Mouse (Mus musculus) MEL (cell line): ENCODE data around the gene Ccdc40. TPM values are rescaled to one million over a fixed set of nuclear protein-coding genes. Genes with fewer than 3 reads are reported as not detected.

Experiments used
- DNase-seq: peaks from one replicate; pipeline ENCODE4 v3.0.0; 2011; ENCODE audit warnings: low read depth, low spot score
- H3K27ac ChIP-seq: 2 replicates; pipeline ENCODE4 v1.5.1; 2012; ENCODE audit warnings: low read depth, mild to moderate bottlenecking, control low read depth, low read length, moderate library complexity; ENCODE audit not compliant: control insufficient read depth
- H3K27me3 ChIP-seq, 2 experiments: fragments of 150-350 bp in 1 of 2; sonication (generic) in 1 of 2; 2 replicates each; pipeline ENCODE4 v1.6.1; 2012; ENCODE audit warnings: low read length in 2 of 2, mild to moderate bottlenecking in 2 of 2, improper control_type of control experiment in 1 of 2, moderate library complexity in 1 of 2; ENCODE audit not compliant: insufficient read depth in 2 of 2, control insufficient read depth in 1 of 2
- H3K36me3 ChIP-seq, 2 experiments: 2 replicates each; pipeline ENCODE4 v1.6.1; 2012 to 2014; ENCODE audit warnings: low read length in 2 of 2, improper control_type of control experiment in 1 of 2, inconsistent platforms in 1 of 2, mild to moderate bottlenecking in 1 of 2; ENCODE audit not compliant: insufficient read depth in 2 of 2, control insufficient read depth in 1 of 2
- H3K4me1 ChIP-seq, 2 experiments: fragments of 150-350 bp in 1 of 2; sonication (generic) in 1 of 2; 2 replicates each; pipeline ENCODE4 v1.6.1; 2012; ENCODE audit warnings: low read length in 2 of 2, improper control_type of control experiment in 1 of 2, mild to moderate bottlenecking in 1 of 2; ENCODE audit not compliant: insufficient read depth in 2 of 2, control insufficient read depth in 1 of 2
- H3K4me3 ChIP-seq, 2 experiments: fragments of 150-350 bp in 1 of 2; sonication (generic) in 1 of 2; 2 replicates each; pipeline ENCODE4 v1.5.1; 2012; ENCODE audit warnings: low read depth in 2 of 2, low read length in 2 of 2, mild to moderate bottlenecking in 2 of 2, moderate library complexity in 2 of 2, control low read depth in 1 of 2, improper control_type of control experiment in 1 of 2; ENCODE audit not compliant: control insufficient read depth in 1 of 2, insufficient read depth in 1 of 2
- H3K79me2 ChIP-seq: 2 replicates; pipeline ENCODE4 v1.6.1; 2012; ENCODE audit warnings: mild to moderate bottlenecking, low read length, moderate library complexity; ENCODE audit not compliant: control insufficient read depth, poor library complexity, insufficient read depth
- H3K9ac ChIP-seq: 2 replicates; pipeline ENCODE4 v1.6.1; 2012; ENCODE audit warnings: low read depth, mild to moderate bottlenecking, control low read depth, low read length, moderate library complexity; ENCODE audit not compliant: control insufficient read depth, poor library complexity, severe bottlenecking
- H3K9me3 ChIP-seq: fragments of 150-350 bp; sonication (generic); replicated peaks from 2 replicates; pipeline ENCODE4 v1.6.1; 2012; ENCODE audit warnings: mild to moderate bottlenecking, low read length, improper control_type of control experiment, moderate library complexity; ENCODE audit not compliant: insufficient read depth
- ELF1 ChIP-seq: IDR thresholded peaks from 2 replicates; pipeline ENCODE4 v1.6.1; 2014; ENCODE audit warnings: low read depth, mild to moderate bottlenecking, inconsistent platforms, low read length, improper control_type of control experiment, moderate library complexity
- EP300 ChIP-seq, 2 experiments: IDR thresholded peaks; 2 replicates each; pipeline ENCODE4 v1.6.1; 2011; ENCODE audit warnings: improper control_type of control experiment in 2 of 2, low read length in 2 of 2, low read depth in 1 of 2, mild to moderate bottlenecking in 1 of 2
- ETS1 ChIP-seq: IDR thresholded peaks from 2 replicates; pipeline ENCODE4 v1.6.1; 2012; ENCODE audit warnings: low read depth, mild to moderate bottlenecking, inconsistent platforms, low read length, improper control_type of control experiment, moderate library complexity
- GATA1 ChIP-seq: IDR thresholded peaks from 2 replicates; pipeline ENCODE4 v1.6.1; 2011; ENCODE audit warnings: low read depth, low read length, improper control_type of control experiment
- HCFC1 ChIP-seq: IDR thresholded peaks from 2 replicates; pipeline ENCODE4 v1.6.1; 2012; ENCODE audit warnings: low read depth, mild to moderate bottlenecking, inconsistent platforms, low read length, improper control_type of control experiment, moderate library complexity
- JUND ChIP-seq: IDR thresholded peaks from 2 replicates; pipeline ENCODE4 v1.6.1; 2011; ENCODE audit warnings: low read depth, mild to moderate bottlenecking, improper control_type of control experiment, low read length
- MAFK ChIP-seq: IDR thresholded peaks from 2 replicates; pipeline ENCODE4 v1.6.1; 2011; ENCODE audit warnings: low read depth, mild to moderate bottlenecking, low read length, improper control_type of control experiment, borderline replicate concordance
- MAZ ChIP-seq: IDR thresholded peaks from 2 replicates; pipeline ENCODE4 v1.6.1; 2012; ENCODE audit warnings: low read depth, mild to moderate bottlenecking, inconsistent platforms, low read length, improper control_type of control experiment
- MEF2A ChIP-seq: IDR thresholded peaks from 2 replicates; pipeline ENCODE4 v1.6.1; 2014; ENCODE audit warnings: low read depth, mild to moderate bottlenecking, inconsistent platforms, low read length, improper control_type of control experiment; ENCODE audit not compliant: poor library complexity, insufficient replicate concordance, severe bottlenecking; ENCODE audit errors: extremely low read depth
- MXI1 ChIP-seq: IDR thresholded peaks from 2 replicates; pipeline ENCODE4 v1.6.1; 2011; ENCODE audit warnings: mild to moderate bottlenecking, low read depth, low read length, improper control_type of control experiment
- MYC ChIP-seq: IDR thresholded peaks from 2 replicates; pipeline ENCODE4 v1.6.1; 2011; ENCODE audit warnings: low read depth, mild to moderate bottlenecking, low read length, improper control_type of control experiment, moderate library complexity
- POLR2AphosphoS5 ChIP-seq: IDR thresholded peaks from 2 replicates; pipeline ENCODE4 v1.6.1; 2012; ENCODE audit warnings: low read depth, borderline replicate concordance, mild to moderate bottlenecking, inconsistent platforms, low read length, moderate library complexity, mixed read lengths
- RCOR1 ChIP-seq: IDR thresholded peaks from 2 replicates; pipeline ENCODE4 v1.6.1; 2012; ENCODE audit warnings: low read depth, mild to moderate bottlenecking, inconsistent platforms, low read length, improper control_type of control experiment
- SMC3 ChIP-seq: IDR thresholded peaks from 2 replicates; pipeline ENCODE4 v1.6.1; 2011; ENCODE audit warnings: low read depth, low read length, improper control_type of control experiment
- TBP ChIP-seq: IDR thresholded peaks from 2 replicates; pipeline ENCODE4 v1.8.0; 2011; ENCODE audit warnings: low read depth, low read length, improper control_type of control experiment
- USF2 ChIP-seq, 2 experiments: IDR thresholded peaks; 2 replicates each; pipeline ENCODE4 v1.6.1; 2011 to 2012; ENCODE audit warnings: improper control_type of control experiment in 2 of 2, low read length in 2 of 2, borderline replicate concordance in 1 of 2, inconsistent platforms in 1 of 2, low read depth in 1 of 2, mild to moderate bottlenecking in 1 of 2; ENCODE audit not compliant: insufficient read depth in 1 of 2
- ZC3H11A ChIP-seq: IDR thresholded peaks from 2 replicates; pipeline ENCODE4 v1.6.1; 2012; ENCODE audit warnings: low read depth, mild to moderate bottlenecking, inconsistent platforms, low read length, improper control_type of control experiment
- ZKSCAN1 ChIP-seq: IDR thresholded peaks from 2 replicates; pipeline ENCODE4 v1.6.1; 2012; ENCODE audit warnings: low read depth, mild to moderate bottlenecking, inconsistent platforms, low read length, improper control_type of control experiment, moderate library complexity
- ZMIZ1 ChIP-seq: IDR thresholded peaks from 2 replicates; pipeline ENCODE4 v1.6.1; 2012; ENCODE audit warnings: low read depth, mild to moderate bottlenecking, inconsistent platforms, low read length, improper control_type of control experiment, moderate library complexity
- polyA plus RNA-seq, 2 experiments: library from polyadenylated mRNA; stranded (reverse) in 1 of 2; unstranded in 1 of 2; fragments of >175 nt in 1 of 2; fragments of >200 nt in 1 of 2; gene quantifications; 2 replicates each; pipeline versions ENCODE4 v1.2.1 to v1.2.4; 2012; ENCODE audit warnings: low replicate concordance in 2 of 2, low read depth in 1 of 2; ENCODE audit not compliant: insufficient read length in 2 of 2, insufficient read depth in 1 of 2, missing spikeins in 1 of 2
- total RNA-seq: library from RNA; depleted of rRNA; stranded (reverse); fragments of 300-350 nt; gene quantifications from 2 replicates; pipeline ENCODE4 v1.2.3, GENCODE M21; 2012

Gene Ccdc40
- total and polyA plus RNA-seq, 3 experiments = 0.46 to 1.9 TPM; not detected in 1

DNA sequence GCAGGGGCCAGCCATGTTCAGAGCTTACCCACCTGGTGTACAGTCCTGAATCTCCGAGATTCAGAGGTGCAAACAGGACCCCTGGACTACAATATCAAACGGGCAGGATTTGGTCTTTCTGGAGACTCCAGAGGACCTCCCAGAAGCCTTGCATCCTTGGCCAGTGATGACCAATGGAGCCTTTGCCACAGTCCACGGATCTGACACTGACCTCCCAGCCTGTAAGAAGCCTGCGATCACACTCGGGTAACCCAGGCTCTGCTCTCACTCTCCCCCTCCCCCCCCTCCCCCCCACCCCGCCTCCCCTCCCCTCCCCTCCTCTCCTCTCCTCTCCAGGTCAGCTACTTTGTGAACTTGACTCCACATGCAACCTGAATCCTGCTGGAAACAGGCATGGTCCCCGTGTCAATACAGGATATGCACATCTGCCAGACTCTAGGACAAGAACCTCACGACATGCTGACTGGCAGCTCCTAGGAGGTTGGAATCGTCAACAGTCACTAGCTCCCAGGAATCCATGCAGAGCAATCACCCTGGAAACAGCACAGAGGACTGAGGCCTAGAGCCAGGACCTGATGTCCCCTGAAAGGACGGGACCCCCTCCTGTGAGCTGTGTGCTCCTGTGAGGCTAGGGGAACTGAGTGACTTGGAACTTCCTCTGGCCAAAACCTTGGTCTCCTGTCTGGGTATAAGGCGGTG, 6.4 kb upstream of the Ccdc40 start:
- H3K4me1 ChIP-seq = peaks cover 0 to 3% of the 10 kb centered on the region in 2 experiments; a peak in 2 of 4 replicates
- peaks cover 0 to 2% of the 10 kb centered on the region in 2 experiments; a peak in 2 of 4 replicates for H3K36me3 ChIP-seq
- TF ChIP-seq ETS1 (no peak), MAFK (no peak), ZMIZ1 (no peak), MYC (no peak), RCOR1 (no peak)
- TF ChIP-seq, all 39 proteins: peak for 0
- no peak overlapping the region for H3K9ac ChIP-seq
- H3K4me3 ChIP-seq = no peak overlapping the region
- no peak for DNase-seq
- H3K27ac ChIP-seq = no peak overlapping the region
- H3K27me3 ChIP-seq = no peaks in the 10 kb centered on the region
- no peaks in the 10 kb centered on the region for H3K9me3 ChIP-seq
- no peaks in the 10 kb centered on the region; the same call in 1 of the 2 replicates for H3K79me2 ChIP-seq

DNA sequence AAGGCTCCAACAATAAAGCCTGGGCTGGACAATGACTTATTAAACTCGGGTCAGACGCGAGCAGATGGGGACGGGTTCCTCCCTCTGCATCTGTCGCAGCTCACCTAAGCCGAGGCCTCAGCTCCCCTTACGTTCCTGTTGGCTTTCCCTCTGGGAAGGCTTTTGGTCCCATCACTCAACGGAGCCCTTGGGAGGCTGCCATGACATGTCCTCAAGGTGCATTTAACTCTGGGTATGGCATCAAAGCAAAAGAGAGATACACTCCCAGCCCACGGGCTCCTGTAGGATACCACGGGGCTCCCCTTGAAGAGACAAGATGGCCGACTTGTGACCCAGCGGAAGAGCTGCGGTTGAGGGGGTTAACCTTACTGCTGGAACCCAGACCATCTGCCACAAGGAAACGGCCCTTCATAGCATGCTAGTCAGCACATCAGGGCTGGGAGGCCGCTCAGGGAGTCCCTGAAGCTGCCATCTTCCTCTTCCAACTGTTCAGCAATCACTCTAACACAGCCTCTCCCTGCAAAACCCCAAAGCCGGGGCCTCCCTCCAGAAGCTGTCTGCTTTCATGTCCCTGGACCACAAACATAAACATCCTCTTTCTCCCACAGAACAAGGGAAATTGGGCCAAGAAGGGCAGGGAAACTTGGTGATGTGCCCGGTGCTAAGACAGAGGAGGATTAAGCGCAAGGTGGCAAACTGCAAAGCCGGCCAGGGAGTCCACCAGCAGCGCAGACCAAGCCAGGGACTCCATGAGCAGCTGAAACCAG, 5.1 kb upstream of the Ccdc40 start:
- no peaks in the 10 kb centered on the region for H3K27me3 ChIP-seq
- DNase-seq = no peak
- peaks cover 7% of the 10 kb centered on the region for H3K79me2 ChIP-seq
- no peak for TF ChIP-seq HCFC1
- TF ChIP-seq TBP = no peak
- TF ChIP-seq ELF1 = no peak
- TF ChIP-seq ETS1 = no peak
- TF ChIP-seq ZC3H11A = no peak
- TF ChIP-seq JUND = no peak
- no peak for TF ChIP-seq MAFK
- TF ChIP-seq MAZ = no peak
- no peak for TF ChIP-seq MEF2A
- no peak for TF ChIP-seq MXI1
- no peak for TF ChIP-seq SMC3
- no peak for TF ChIP-seq ZKSCAN1
- TF ChIP-seq POLR2AphosphoS5 = no peak
- no peak for TF ChIP-seq GATA1
- TF ChIP-seq USF2 (IDR thresholded peaks at IDR 0.05; ENCODE audit: borderline replicate concordance in 1 of 2, insufficient read depth in 1 of 2, low read depth in 1 of 2, low read length in 2 of 2) = no peak
- no peak for TF ChIP-seq EP300 (IDR thresholded peaks at IDR 0.05; ENCODE audit: low read depth in 1 of 2, low read length in 2 of 2)
- no peak overlapping the region for H3K4me3 ChIP-seq
- H3K9me3 ChIP-seq = no peaks in the 10 kb centered on the region
- H3K9ac ChIP-seq = no peak overlapping the region
- H3K36me3 ChIP-seq = peaks cover 0 to 9% of the 10 kb centered on the region in 2 experiments; a peak in 3 of 4 replicates
- peaks cover 2 to 12% of the 10 kb centered on the region in 2 experiments; a peak in 3 of 4 replicates for H3K4me1 ChIP-seq
- no peak overlapping the region for H3K27ac ChIP-seq
